Mouse (Mus musculus): ENCODE data around the gene Chat. TPM values are rescaled to one million over a fixed set of nuclear protein-coding genes. Genes with fewer than 3 reads are reported as not detected.

Chat gene
- polyA plus RNA-seq, 1 experiment from 2014 or later: 0.11 TPM

DNA sequence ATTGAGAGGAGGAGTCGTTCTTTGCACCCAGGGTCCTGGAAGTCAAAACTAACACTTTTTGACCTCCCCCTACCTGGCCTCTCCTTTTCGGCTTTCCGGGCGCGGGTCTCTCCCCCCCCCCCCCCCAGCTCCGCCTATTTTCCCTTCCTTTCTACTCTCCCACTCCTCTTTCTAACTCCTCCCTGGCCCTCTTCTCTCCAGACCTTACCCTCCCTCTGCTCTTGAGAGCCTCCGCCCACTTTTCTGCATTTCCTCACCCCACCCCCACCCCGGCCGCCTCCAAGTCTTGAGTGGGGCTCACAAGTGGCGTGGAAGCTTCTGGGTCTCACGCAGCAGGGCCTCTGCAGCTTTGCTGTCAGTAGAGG is 301 bp downstream of the Chat start:
- Histone ChIP-seq H3K27ac (ENCODE audit: low read depth, low read length) (no peak overlapping the region), H3K4me3 (ENCODE audit: low read depth, low read length) (peak overlapping the region; percentile 38), H3K36me3 (ENCODE audit: control insufficient read depth, insufficient read depth, low read length) (no peaks in the 10 kb centered on the region), H3K4me2 (peak overlapping the region; percentile 55), H3K4me1 (ENCODE audit: control insufficient read depth, insufficient read depth, low read length) (peaks cover 8% of the 10 kb centered on the region), H3K27me3 (ENCODE audit: control insufficient read depth, insufficient read depth, low read length) (peaks cover 70% of the 10 kb centered on the region), H3K9me3 (ENCODE audit: control insufficient read depth, low read length) (no peaks in the 10 kb centered on the region), H3K9ac (ENCODE audit: low read length) (no peak overlapping the region)
- DNase-seq (ENCODE audit: low spot score, missing footprints) (no peak), ATAC-seq (ENCODE audit: low FRiP score) (0 out of 2 replicates have a peak, but pooled peaks have one; percentile 12)
- WGBS: 1% methylated on average over 10 of the region's 11 CpGs

DNA sequence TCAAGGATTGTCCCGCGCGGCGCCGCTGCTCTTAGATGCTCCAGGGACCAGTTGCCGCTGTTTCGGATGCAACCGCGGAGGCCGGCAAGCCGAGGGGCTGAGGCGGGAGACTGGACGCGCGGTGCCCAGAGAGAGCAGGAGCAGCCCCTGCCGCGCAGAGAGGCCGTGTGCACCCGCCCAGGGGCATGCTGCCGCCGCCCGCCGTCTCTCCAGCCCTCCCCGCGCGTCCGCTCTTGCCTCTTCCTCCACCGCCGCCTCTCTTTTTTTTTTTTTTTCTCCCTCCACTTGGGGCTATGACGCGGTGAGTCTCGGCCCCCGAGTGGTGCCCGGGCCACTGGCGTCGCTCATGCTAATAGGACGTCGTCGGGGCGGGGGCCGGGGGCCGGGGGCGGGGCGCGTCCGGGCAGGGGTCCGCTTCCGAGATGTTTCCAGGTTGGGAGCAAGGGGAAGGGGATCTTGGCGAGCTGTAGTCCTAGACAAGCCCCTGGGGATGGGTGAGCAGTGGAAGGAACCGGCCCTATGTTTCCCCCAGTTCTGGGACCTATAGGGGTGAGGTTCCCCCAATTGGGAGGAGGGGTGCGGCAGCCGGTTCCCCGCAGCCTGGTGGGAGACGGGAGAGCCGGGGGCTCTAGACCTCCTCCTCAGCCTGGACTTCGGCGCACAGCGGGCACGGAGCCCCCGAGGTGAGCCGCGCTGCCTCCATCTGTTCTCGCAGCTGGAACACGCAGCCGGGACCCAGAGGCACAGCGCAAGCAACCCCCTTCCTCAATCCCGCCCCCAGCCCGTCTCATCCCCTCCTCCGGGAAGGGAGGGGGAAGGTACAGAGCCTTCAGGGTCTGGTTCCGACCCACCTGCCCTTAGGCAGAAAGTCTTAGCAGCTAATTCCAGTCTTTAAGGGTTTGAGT is 936 bp downstream of the Chat start, which contains the start of gene Slc18a3:
Slc18a3 (minus strand) TSS at position 250 of the 905 bp plus-strand sequence.
- Histone ChIP-seq H3K36me3 (ENCODE audit: control insufficient read depth, insufficient read depth, low read length) (no peaks in the 10 kb centered on the region), H3K27ac (ENCODE audit: low read depth, low read length) (no peak within 1 kb of the TSS), H3K9me3 (ENCODE audit: control insufficient read depth, low read length) (no peaks in the 10 kb centered on the region), H3K27me3 (ENCODE audit: control insufficient read depth, insufficient read depth, low read length) (peaks cover 76% of the 10 kb centered on the region), H3K4me2 (peak within 1 kb of the TSS; percentile 55), H3K4me3 (ENCODE audit: low read depth, low read length) (peak within 1 kb of the TSS; percentile 38), H3K4me1 (ENCODE audit: control insufficient read depth, insufficient read depth, low read length) (peaks cover 8% of the 10 kb centered on the region), H3K9ac (ENCODE audit: low read length) (peak within 1 kb of the TSS; percentile 43)
- WGBS: under 1% methylated on average over 61 of the region's 70 CpGs
- DNase-seq (ENCODE audit: low spot score, missing footprints) (peak; percentile 90), ATAC-seq (ENCODE audit: low FRiP score) (peak; percentile 45; the same call in 1 of the 2 replicates)

DNA sequence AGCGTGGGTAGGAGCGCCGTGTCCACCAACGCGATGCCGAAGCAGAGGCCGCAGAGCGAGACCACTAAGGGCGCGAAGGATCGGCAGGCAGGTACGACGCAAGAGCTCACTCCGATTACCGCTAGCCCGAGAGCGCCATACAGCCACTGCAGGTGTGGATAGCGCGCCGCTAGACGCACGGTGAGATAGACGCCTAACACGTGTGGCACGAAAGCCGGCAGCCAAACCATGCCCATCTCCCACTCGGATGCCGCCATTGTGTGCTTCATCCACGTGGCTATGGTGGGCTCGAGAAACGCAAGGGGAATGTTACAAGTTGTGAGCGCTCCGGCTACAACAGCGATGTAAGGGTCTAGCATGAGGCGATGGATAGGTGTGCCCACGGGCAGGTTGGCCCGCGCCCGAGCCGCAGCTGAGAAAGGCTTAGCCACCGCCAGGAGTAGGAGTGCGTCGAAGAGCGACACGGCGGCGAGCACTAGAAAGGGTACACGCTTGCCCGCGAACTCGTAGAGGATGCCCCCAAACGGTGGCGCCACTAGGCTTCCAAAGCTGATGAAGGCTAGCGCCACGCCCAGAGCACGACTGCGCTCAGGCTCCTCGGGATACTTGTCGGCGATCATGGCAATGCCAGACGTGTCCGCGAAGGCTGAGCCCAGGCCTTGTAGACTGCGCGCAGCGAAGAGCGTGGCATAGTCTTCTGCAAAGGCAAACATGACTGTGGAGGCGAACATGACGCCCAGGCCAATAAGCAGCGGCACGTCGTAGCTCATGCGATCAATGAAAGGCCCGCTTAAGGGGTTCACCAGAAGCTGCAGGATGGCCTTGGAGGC is 2.4 kb downstream of the Chat start:
- H3K9ac ChIP-seq (ENCODE audit: low read length): no peak overlapping the region
- H3K4me2 ChIP-seq: peak overlapping the region; percentile 55
- H3K27ac ChIP-seq (ENCODE audit: low read depth, low read length): no peak overlapping the region
- peak overlapping the region; percentile 38; the same call in 1 of the 2 replicates for H3K4me3 ChIP-seq (ENCODE audit: low read depth, low read length)
- WGBS: 3% methylated on average over 74 of the region's 74 CpGs
- H3K4me1 ChIP-seq (ENCODE audit: control insufficient read depth, insufficient read depth, low read length): peaks cover 8% of the 10 kb centered on the region
- DNase-seq (ENCODE audit: low spot score, missing footprints): peak; percentile 94
- H3K36me3 ChIP-seq (ENCODE audit: control insufficient read depth, insufficient read depth, low read length): no peaks in the 10 kb centered on the region
- H3K27me3 ChIP-seq (ENCODE audit: control insufficient read depth, insufficient read depth, low read length): peaks cover 87% of the 10 kb centered on the region
- H3K9me3 ChIP-seq (ENCODE audit: control insufficient read depth, low read length): no peaks in the 10 kb centered on the region
- ATAC-seq (ENCODE audit: low FRiP score): no peak

DNA sequence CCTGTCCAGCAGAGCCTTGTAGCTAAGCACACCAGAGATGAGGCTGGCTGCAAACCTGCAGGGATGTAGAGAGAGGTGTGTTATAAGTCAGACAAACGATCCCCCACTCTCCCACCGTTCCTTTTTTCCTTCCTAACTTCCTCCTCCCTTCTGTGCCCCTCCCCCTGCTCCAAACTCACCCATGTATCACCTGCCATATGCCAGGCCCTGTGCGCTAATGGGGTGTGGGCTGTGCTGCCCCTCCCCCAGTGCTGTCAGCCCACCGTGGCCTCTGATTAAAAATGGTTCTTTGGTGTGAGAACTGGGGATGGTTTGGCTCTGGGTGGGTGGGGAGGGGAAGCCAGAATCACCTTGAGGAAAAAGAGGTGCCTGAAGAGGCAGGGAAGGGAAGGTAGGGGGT is 13.2 kb downstream of the Chat start:
- H3K9me3 ChIP-seq (ENCODE audit: control insufficient read depth, low read length): no peaks in the 10 kb centered on the region
- H3K9ac ChIP-seq (ENCODE audit: low read length): no peak overlapping the region
- no peak overlapping the region for H3K4me3 ChIP-seq (ENCODE audit: low read depth, low read length)
- H3K27ac ChIP-seq (ENCODE audit: low read depth, low read length): no peak overlapping the region
- no peak overlapping the region for H3K4me2 ChIP-seq
- WGBS: 26% methylated on average over 4 of the region's 4 CpGs
- no peak for ATAC-seq (ENCODE audit: low FRiP score)
- no peaks in the 10 kb centered on the region; the same call in 1 of the 2 replicates for H3K27me3 ChIP-seq (ENCODE audit: control insufficient read depth, insufficient read depth, low read length)
- H3K4me1 ChIP-seq (ENCODE audit: control insufficient read depth, insufficient read depth, low read length): no peaks in the 10 kb centered on the region
- no peaks in the 10 kb centered on the region for H3K36me3 ChIP-seq (ENCODE audit: control insufficient read depth, insufficient read depth, low read length)
- DNase-seq (ENCODE audit: low spot score, missing footprints): no peak

DNA sequence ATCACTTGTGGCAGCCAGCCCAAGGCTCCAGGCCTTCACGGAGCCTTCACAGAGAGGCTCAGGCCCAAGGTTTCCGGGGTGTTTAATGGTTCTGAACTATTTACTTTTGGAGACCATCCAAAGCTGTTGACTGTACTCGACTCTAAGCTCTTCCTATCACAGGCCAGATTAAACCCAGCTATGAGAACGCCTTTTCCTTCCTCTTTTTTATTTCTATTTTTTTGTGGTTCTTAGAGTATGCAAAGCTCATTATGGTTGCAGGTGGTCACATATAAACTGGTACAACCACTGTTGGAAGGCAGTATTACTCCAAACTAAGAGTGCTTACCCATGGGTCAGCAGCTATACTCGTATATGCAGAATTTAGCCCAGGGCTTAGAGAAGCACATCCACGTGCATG is 18.8 kb downstream of the Chat start:
- Histone ChIP-seq H3K4me2 (no peak overlapping the region), H3K27me3 (ENCODE audit: control insufficient read depth, insufficient read depth, low read length) (no peaks in the 10 kb centered on the region), H3K4me1 (ENCODE audit: control insufficient read depth, insufficient read depth, low read length) (no peaks in the 10 kb centered on the region), H3K36me3 (ENCODE audit: control insufficient read depth, insufficient read depth, low read length) (no peaks in the 10 kb centered on the region), H3K9me3 (ENCODE audit: control insufficient read depth, low read length) (no peaks in the 10 kb centered on the region), H3K27ac (ENCODE audit: low read depth, low read length) (no peak overlapping the region), H3K4me3 (ENCODE audit: low read depth, low read length) (no peak overlapping the region), H3K9ac (ENCODE audit: low read length) (no peak overlapping the region)
- ATAC-seq (ENCODE audit: low FRiP score): no peak
- WGBS: 91% methylated on average over 6 of the region's 6 CpGs
- no peak for DNase-seq (ENCODE audit: low spot score, missing footprints)

DNA sequence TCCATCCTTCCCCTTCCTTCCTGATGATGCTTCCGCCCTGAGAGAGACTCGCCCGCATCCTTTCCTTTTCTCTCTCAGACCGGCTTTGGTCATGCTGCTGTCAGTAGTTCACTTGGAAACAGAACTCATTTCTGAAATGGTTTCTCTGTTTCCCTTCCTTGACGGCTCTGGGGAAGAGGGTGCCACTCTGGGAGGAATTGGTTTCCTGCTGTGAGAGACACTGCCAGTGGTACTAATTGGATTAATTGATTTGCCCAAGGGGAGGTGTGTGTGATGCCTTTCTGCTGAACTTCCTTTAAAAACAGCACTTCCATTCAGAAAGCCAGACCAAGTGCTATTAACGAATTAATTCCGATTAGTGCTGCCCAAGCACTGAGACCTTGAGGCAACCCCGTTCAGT is 22.3 kb downstream of the Chat start:
- ATAC-seq (ENCODE audit: low FRiP score) (no peak), DNase-seq (ENCODE audit: low spot score, missing footprints) (no peak)
- Histone ChIP-seq H3K9ac (ENCODE audit: low read length) (no peak overlapping the region), H3K4me3 (ENCODE audit: low read depth, low read length) (no peak overlapping the region), H3K4me1 (ENCODE audit: control insufficient read depth, insufficient read depth, low read length) (no peaks in the 10 kb centered on the region), H3K9me3 (ENCODE audit: control insufficient read depth, low read length) (no peaks in the 10 kb centered on the region), H3K27me3 (ENCODE audit: control insufficient read depth, insufficient read depth, low read length) (no peaks in the 10 kb centered on the region), H3K36me3 (ENCODE audit: control insufficient read depth, insufficient read depth, low read length) (no peaks in the 10 kb centered on the region), H3K27ac (ENCODE audit: low read depth, low read length) (no peak overlapping the region), H3K4me2 (no peak overlapping the region)
- 17% methylated on average over 8 of the region's 8 CpGs for WGBS

DNA sequence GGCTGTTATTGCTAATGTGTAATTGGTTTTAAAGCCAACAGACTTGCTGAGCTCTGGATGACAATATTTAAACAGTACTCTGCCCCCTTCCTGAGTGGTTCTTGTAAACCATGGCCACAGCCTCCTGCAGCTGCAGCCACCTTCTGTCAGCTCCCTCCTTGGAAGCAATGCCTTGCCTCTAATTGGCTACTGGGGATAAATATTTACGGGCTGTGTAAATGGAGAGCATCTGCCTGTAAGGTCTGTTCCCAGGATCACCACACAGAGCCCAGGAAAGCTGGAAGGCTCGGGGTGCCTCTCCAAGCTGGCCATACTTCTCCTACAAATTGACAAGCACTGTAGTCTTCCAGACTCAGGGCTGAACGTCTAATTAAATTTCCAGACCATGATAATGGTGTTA is 26.0 kb downstream of the Chat start:
- no peak overlapping the region for H3K4me2 ChIP-seq
- no peak overlapping the region for H3K9ac ChIP-seq (ENCODE audit: low read length)
- H3K4me3 ChIP-seq (ENCODE audit: low read depth, low read length): no peak overlapping the region
- 45% methylated on average over 3 of the region's 3 CpGs for WGBS
- DNase-seq (ENCODE audit: low spot score, missing footprints) (no peak), ATAC-seq (ENCODE audit: low FRiP score) (peak; percentile 48; the same call in 1 of the 2 replicates)
- no peak overlapping the region for H3K27ac ChIP-seq (ENCODE audit: low read depth, low read length)
- no peaks in the 10 kb centered on the region for H3K9me3 ChIP-seq (ENCODE audit: control insufficient read depth, low read length)
- no peaks in the 10 kb centered on the region for H3K36me3 ChIP-seq (ENCODE audit: control insufficient read depth, insufficient read depth, low read length)
- no peaks in the 10 kb centered on the region for H3K4me1 ChIP-seq (ENCODE audit: control insufficient read depth, insufficient read depth, low read length)
- H3K27me3 ChIP-seq (ENCODE audit: control insufficient read depth, insufficient read depth, low read length): no peaks in the 10 kb centered on the region

DNA sequence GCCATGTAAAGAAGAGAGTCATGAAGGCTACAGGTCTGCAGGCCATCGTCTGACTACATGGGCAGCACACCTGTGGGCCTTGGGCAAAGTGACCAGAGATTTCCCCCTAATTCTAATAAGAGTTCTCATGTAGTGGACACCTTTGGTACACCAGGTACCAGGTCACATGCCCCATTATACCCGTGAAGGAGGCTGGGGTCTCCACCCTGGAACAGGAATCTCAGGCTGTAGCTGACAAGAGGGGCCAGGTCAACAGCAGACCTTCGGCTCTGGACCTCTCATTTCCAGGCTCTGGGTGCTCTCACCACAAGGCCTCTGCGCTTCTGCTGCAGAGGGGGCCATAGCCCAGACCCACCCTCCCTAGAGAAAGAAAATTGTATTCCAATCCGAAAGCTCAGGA is 26.5 kb downstream of the Chat start:
- Histone ChIP-seq H3K9ac (ENCODE audit: low read length) (no peak overlapping the region), H3K4me2 (no peak overlapping the region), H3K27me3 (ENCODE audit: control insufficient read depth, insufficient read depth, low read length) (no peaks in the 10 kb centered on the region), H3K4me3 (ENCODE audit: low read depth, low read length) (no peak overlapping the region), H3K36me3 (ENCODE audit: control insufficient read depth, insufficient read depth, low read length) (no peaks in the 10 kb centered on the region), H3K4me1 (ENCODE audit: control insufficient read depth, insufficient read depth, low read length) (no peaks in the 10 kb centered on the region), H3K9me3 (ENCODE audit: control insufficient read depth, low read length) (no peaks in the 10 kb centered on the region), H3K27ac (ENCODE audit: low read depth, low read length) (no peak overlapping the region)
- DNase-seq (ENCODE audit: low spot score, missing footprints) (no peak), ATAC-seq (ENCODE audit: low FRiP score) (no peak)
- WGBS: 78% methylated on average over 5 of the region's 5 CpGs

DNA sequence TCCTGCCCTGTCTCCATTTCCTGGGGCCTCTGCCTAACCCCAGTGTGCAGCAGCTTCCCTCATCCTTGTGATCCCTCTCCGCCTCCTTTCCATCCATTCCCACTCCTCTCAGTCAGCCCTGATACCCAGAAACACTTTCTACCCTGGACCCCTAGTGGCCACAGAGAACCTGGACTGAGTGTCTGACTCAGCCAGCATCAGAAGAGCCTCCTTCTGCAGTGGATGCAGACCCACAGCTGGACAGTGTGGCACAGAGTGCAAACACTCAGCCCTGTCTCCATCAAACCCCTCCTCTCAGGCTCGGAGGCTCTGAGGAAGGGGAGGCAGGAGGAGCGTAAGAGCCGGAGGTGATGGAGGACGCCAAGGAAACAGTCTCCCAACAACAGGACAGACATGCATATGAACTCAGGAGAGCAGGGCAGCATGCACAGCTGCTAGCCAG is 28.4 kb downstream of the Chat start:
- 44% methylated on average over 5 of the region's 5 CpGs for WGBS
- Histone ChIP-seq H3K27ac (ENCODE audit: low read depth, low read length) (no peak overlapping the region), H3K27me3 (ENCODE audit: control insufficient read depth, insufficient read depth, low read length) (no peaks in the 10 kb centered on the region), H3K9ac (ENCODE audit: low read length) (no peak overlapping the region), H3K4me1 (ENCODE audit: control insufficient read depth, insufficient read depth, low read length) (no peaks in the 10 kb centered on the region), H3K36me3 (ENCODE audit: control insufficient read depth, insufficient read depth, low read length) (no peaks in the 10 kb centered on the region), H3K4me2 (no peak overlapping the region), H3K4me3 (ENCODE audit: low read depth, low read length) (no peak overlapping the region), H3K9me3 (ENCODE audit: control insufficient read depth, low read length) (no peaks in the 10 kb centered on the region)
- DNase-seq (ENCODE audit: low spot score, missing footprints) (no peak), ATAC-seq (ENCODE audit: low FRiP score) (peak; percentile 72; the same call in 1 of the 2 replicates)
